Comparison of ENCODE assay signal across 10 mouse cellular contexts in the genomic region with DNA sequence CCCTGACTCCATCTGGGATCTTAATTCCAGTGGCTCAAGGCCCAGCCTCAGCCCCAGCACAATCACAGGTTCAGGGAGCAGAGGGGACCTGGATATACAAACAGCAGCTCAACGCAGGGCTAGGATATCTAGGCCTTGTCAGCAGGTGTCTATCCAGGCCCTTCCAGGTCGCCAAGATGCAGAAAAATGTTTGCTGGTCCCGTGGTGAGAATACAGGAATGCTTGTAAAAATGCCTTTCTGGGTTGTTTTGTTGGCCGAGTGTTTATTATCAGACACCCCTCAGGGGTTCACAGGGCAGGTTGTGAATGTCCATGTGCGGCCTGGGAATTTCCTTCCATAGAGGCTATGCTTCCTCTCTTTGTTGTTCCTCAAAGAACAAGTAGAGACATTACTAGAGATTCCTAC. TPM values are rescaled to one million over a fixed set of nuclear protein-coding genes. Genes with fewer than 3 reads are reported as not detected.
A peak's percentile ranks its signal among the peaks of the same experiment; 100 is the strongest.
DNase-seq lines count a peak whose midpoint lies in the region; ATAC-seq and TF ChIP-seq lines count a peak whose summit lies in the region.
"Had no signal": no experiment of that assay in that cellular context is flagged by ENCODE, and none has a peak within 500 bp of the region (broad histone marks: within the 10 kb centered on the region; RNA-seq: fewer than 3 reads in every experiment).

No protein-coding gene starts in this region.

- no peak overlapping the region for H3K9ac ChIP-seq in midbrain, postnatal 0 days (replicated peaks; ENCODE audit: low read length, poor library complexity, severe bottlenecking)
- H3K9ac ChIP-seq in midbrain, embryonic 16.5 days (ENCODE audit: low read depth, low read length): no peak overlapping the region
- no peak overlapping the region for H3K9ac ChIP-seq in heart, embryonic 16.5 days (ENCODE audit: low read length)
- H3K9ac ChIP-seq in forebrain, embryonic 15.5 days (replicated peaks): no peak overlapping the region
- H3K9ac ChIP-seq: hindbrain, embryonic 14.5 days had no signal

- no peaks in the 10 kb centered on the region for H3K9me3 ChIP-seq in midbrain, postnatal 0 days (ENCODE audit: low read length)
- no peaks in the 10 kb centered on the region for H3K9me3 ChIP-seq in midbrain, embryonic 16.5 days (replicated peaks; ENCODE audit: control insufficient read depth, low read length, poor library complexity, severe bottlenecking)
- no peaks in the 10 kb centered on the region for H3K9me3 ChIP-seq in heart, embryonic 16.5 days (replicated peaks; ENCODE audit: control insufficient read depth, low read length)
- H3K9me3 ChIP-seq in forebrain, embryonic 15.5 days: no peaks in the 10 kb centered on the region

- no peaks in the 10 kb centered on the region for H3K4me1 ChIP-seq in midbrain, postnatal 0 days (ENCODE audit: insufficient read depth, low read length)
- H3K4me1 ChIP-seq in midbrain, embryonic 16.5 days (ENCODE audit: control insufficient read depth, insufficient read depth, low read length): no peaks in the 10 kb centered on the region
- peaks cover 11% of the 10 kb centered on the region for H3K4me1 ChIP-seq in heart, embryonic 16.5 days (ENCODE audit: control insufficient read depth, insufficient read depth, low read length)
- H3K4me1 ChIP-seq in small intestine, adult 2 months (ENCODE audit: control insufficient read depth, insufficient read depth, insufficient read length, low read length): no peaks in the 10 kb centered on the region
- no peaks in the 10 kb centered on the region for H3K4me1 ChIP-seq in forebrain, embryonic 15.5 days

- H3K36me3 ChIP-seq in midbrain, postnatal 0 days (ENCODE audit: insufficient read depth, low read length): no peaks in the 10 kb centered on the region
- no peaks in the 10 kb centered on the region for H3K36me3 ChIP-seq in midbrain, embryonic 16.5 days (ENCODE audit: control insufficient read depth, insufficient read depth, low read length)
- H3K36me3 ChIP-seq in heart, embryonic 16.5 days (ENCODE audit: control insufficient read depth, insufficient read depth): no peaks in the 10 kb centered on the region
- H3K36me3 ChIP-seq in small intestine, adult 2 months (ENCODE audit: control insufficient read depth, insufficient read depth, low read length): no peaks in the 10 kb centered on the region
- no peaks in the 10 kb centered on the region for H3K36me3 ChIP-seq in forebrain, embryonic 15.5 days

- H3K27me3 ChIP-seq in midbrain, postnatal 0 days (ENCODE audit: insufficient read depth, low read length): no peaks in the 10 kb centered on the region
- no peaks in the 10 kb centered on the region for H3K27me3 ChIP-seq in midbrain, embryonic 16.5 days (ENCODE audit: control insufficient read depth, insufficient read depth, low read depth, low read length)
- no peaks in the 10 kb centered on the region for H3K27me3 ChIP-seq in heart, embryonic 16.5 days (ENCODE audit: control insufficient read depth, insufficient read depth, low read length)
- no peaks in the 10 kb centered on the region for H3K27me3 ChIP-seq in small intestine, adult 2 months (ENCODE audit: control insufficient read depth, insufficient read depth, low read length)
- no peaks in the 10 kb centered on the region for H3K27me3 ChIP-seq in forebrain, embryonic 15.5 days

- no peak for TF ChIP-seq CTCF in midbrain, postnatal 0 days (IDR thresholded peaks at IDR 0.05)
- no peak for TF ChIP-seq CTCF in small intestine, adult 2 months (IDR thresholded peaks at IDR 0.05; ENCODE audit: extremely low read depth, insufficient read length, insufficient replicate concordance, low read depth, low read length)

- no peak overlapping the region for H3K4me2 ChIP-seq in midbrain, postnatal 0 days (ENCODE audit: low read depth, low read length, poor library complexity, severe bottlenecking)
- H3K4me2 ChIP-seq in midbrain, embryonic 16.5 days (ENCODE audit: low read length): no peak overlapping the region
- no peak overlapping the region for H3K4me2 ChIP-seq in heart, embryonic 16.5 days (ENCODE audit: low read depth, low read length)
- no peak overlapping the region for H3K4me2 ChIP-seq in forebrain, embryonic 15.5 days (replicated peaks)
- H3K4me2 ChIP-seq: hindbrain, embryonic 14.5 days had no signal

- no peak for ATAC-seq in midbrain, postnatal 0 days (ENCODE audit: low FRiP score)
- ATAC-seq in midbrain, embryonic 16.5 days: no peak
- peak; percentile 53; the same call in 1 of the 2 replicates for ATAC-seq in heart, embryonic 16.5 days (replicated peaks; ENCODE audit: extremely low read depth, insufficient read depth, low FRiP score)
- no peak for ATAC-seq in forebrain, embryonic 15.5 days (replicated peaks)

- TF ChIP-seq POLR2A in small intestine, adult 2 months (IDR thresholded peaks at IDR 0.05; ENCODE audit: low read depth, low read length): no peak

- 0 out of 2 replicates have a peak overlapping the region, but pooled peaks have one; percentile 43 for H3K27ac ChIP-seq in midbrain, postnatal 0 days (ENCODE audit: low read depth, low read length)
- H3K27ac ChIP-seq in midbrain, embryonic 16.5 days (ENCODE audit: low read length): no peak overlapping the region
- H3K27ac ChIP-seq in heart, embryonic 16.5 days (ENCODE audit: low read length): peak overlapping the region; percentile 46
- H3K27ac ChIP-seq in small intestine, adult 2 months (ENCODE audit: insufficient read depth, low read depth, low read length): peak overlapping the region; percentile 55; the same call in 1 of the 2 replicates
- H3K27ac ChIP-seq in forebrain, embryonic 15.5 days (replicated peaks): no peak overlapping the region
- H3K27ac ChIP-seq: hindbrain, embryonic 14.5 days had no signal

- DNase-seq in kidney, adult 9 months: peak; percentile 33
- no peak for DNase-seq in kidney, adult 8-10 months
- DNase-seq in midbrain, postnatal 0 days (ENCODE audit: low spot score): no peak
- DNase-seq: adrenal gland, postnatal 25 days; cerebellum, adult 11-12 months had no signal

- no peak overlapping the region for H3K4me3 ChIP-seq in midbrain, postnatal 0 days (ENCODE audit: low read depth, low read length)
- H3K4me3 ChIP-seq in midbrain, embryonic 16.5 days (ENCODE audit: low read depth, low read length): no peak overlapping the region
- no peak overlapping the region for H3K4me3 ChIP-seq in heart, embryonic 16.5 days (ENCODE audit: low read length)
- no peak overlapping the region for H3K4me3 ChIP-seq in small intestine, adult 2 months (ENCODE audit: low read depth, low read length)
- no peak overlapping the region for H3K4me3 ChIP-seq in forebrain, embryonic 15.5 days

- whole genome bisulfite sequencing in midbrain, postnatal 0 days: 83% methylated on average over 5 of the region's 5 CpGs
- WGBS in midbrain, embryonic 16.5 days: 66% methylated on average over 5 of the region's 5 CpGs
- 53% methylated on average over 5 of the region's 5 CpGs for WGBS in heart, embryonic 16.5 days
- WGBS in small intestine, adult 2 months: 63% methylated on average over 5 of the region's 5 CpGs
- WGBS in forebrain, embryonic 15.5 days: 68% methylated on average over 5 of the region's 5 CpGs

RNA-seq across cellular contexts. Expression of gene Adgrf5, which starts 7.9 kb away (rescaled TPM):
- 23.9 and 27.5 TPM in 2 replicates for total RNA-seq in midbrain, postnatal 0 days (2014; rRNA removed)
- polyA plus RNA-seq in midbrain, postnatal 0 days (2015; fragmentation: Nextera tagmentation; extraction: Ambion mirVana): 4.2 and 4.6 TPM in 2 replicates
- 8.4 and 9.1 TPM in 2 replicates for polyA plus RNA-seq in midbrain, embryonic 16.5 days (2015; fragmentation: Nextera tagmentation; extraction: Ambion mirVana)
- 21.5 and 26.3 TPM in 2 replicates for polyA plus RNA-seq in heart, embryonic 16.5 days (2015; fragmentation: Nextera tagmentation; extraction: Ambion mirVana)
- 2.8 and 4.9 TPM in 2 replicates for polyA plus RNA-seq in small intestine, adult 2 months (2012; rRNA removed)
- polyA plus RNA-seq in forebrain, embryonic 15.5 days (2015; fragmentation: Nextera tagmentation; extraction: Ambion mirVana): 6.3 and 6.5 TPM in 2 replicates

Comparison
In these comparisons a context has a peak if more than half of its experiments do, and no peak if none do; other contexts are left out.
1. H3K27ac ChIP-seq: peak in midbrain, postnatal 0 days (single experiment), heart, embryonic 16.5 days (single experiment) and small intestine, adult 2 months (single experiment); none in midbrain, embryonic 16.5 days (single experiment) and forebrain, embryonic 15.5 days (single experiment).